Mouse (Mus musculus) thymus, adult 2 months (tissue): ENCODE measurements around the gene Hpca.

Experiments used
- CTCF ChIP-seq: fragments of 200-500 bp; IDR thresholded peaks from 2 replicates; pipeline ENCODE4 v1.5.1; 2012; ENCODE audit warnings: mild to moderate bottlenecking, control low read depth, low read length, moderate library complexity, borderline replicate concordance; ENCODE audit not compliant: control insufficient read depth, poor library complexity, insufficient read depth; ENCODE audit errors: extremely low read depth
- POLR2A ChIP-seq: fragments of 200-500 bp; IDR thresholded peaks from 2 replicates; pipeline ENCODE4 v1.6.1; 2012; ENCODE audit warnings: mild to moderate bottlenecking, low read length, control low read depth, moderate library complexity; ENCODE audit not compliant: control insufficient read depth, poor library complexity, insufficient read depth; ENCODE audit errors: extremely low read depth

DNA sequence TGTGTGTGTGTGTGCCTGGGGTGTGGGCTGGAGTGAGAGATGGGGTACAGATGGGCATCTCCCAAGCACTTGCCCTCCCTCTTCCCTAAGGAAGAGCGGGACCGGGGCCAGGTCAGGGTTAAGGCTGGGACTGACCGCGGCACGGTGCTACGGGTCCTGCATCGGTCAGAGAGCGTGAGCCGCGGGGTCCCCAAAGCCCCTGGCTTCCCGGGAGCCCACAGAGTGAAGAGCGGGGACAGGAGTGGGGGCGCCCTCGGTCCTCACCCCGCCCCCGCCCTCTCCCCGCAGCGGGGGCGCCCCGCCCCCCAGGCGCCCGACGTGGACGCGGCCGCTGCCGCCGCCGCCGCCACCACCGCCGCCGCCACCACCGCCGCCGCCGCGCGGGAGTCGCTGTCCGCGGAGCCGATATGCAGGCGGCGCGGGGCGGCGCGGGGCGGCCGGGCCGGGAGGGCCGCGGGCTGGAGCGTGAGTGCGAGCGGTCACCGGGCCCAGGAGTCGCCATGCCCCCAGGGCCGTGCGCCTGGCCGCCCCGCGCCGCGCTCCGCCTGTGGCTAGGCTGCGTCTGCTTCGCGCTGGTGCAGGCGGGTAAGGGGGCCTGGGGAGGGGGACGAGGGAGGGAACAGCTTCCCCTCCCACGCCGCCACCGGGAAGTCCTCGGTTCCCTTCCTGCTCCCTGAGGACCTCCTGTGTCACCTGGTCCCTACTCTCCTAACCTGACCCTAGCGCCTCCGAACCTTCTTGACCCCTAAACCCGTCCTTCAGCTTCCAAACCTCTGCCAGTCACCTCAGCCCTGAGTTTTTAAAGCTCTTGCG, 14.9 kb upstream of the Hpca start, which contains the start of gene Fndc5:
- TF ChIP-seq CTCF (no peak), POLR2A (no peak)
